Mouse (Mus musculus): ENCODE measurements around the gene Rapgef4.

Rapgef4 gene

GRCm38 (mm10) chr2:72077490-72078139 is 96.6 kb downstream of the Rapgef4 start:
- no peak for DNase-seq (ENCODE audit: low spot score)

- no peak for DNase-seq (ENCODE audit: low spot score)
Measured at GRCm38 (mm10) chr2:72078140-72078521, 97.1 kb downstream of the Rapgef4 start.

- DNase-seq (ENCODE audit: low spot score) = no peak
Measured at GRCm38 (mm10) chr2:72079110-72079509, 98.1 kb downstream of the Rapgef4 start.

DNA sequence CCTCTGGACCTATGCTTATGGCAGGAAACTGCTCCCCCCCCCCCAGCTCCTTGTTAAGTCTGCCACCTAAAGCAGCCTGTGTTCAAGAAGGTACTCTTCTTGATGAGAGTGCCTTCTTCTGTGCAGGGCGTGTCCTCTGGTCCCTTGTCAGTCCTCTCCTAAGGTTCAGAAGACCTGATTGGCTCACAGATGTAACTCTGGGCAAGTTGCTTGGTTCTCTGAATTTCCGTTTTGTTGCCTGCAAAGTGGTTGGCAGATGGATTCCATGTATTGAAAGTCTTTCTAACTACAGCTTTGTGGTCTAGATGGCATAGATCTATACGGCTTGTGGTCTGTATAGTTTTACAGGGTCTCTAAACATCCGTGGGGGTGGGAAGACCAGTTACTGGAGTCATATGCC is 101.8 kb downstream of the Rapgef4 start:
- DNase-seq (ENCODE audit: low spot score) = no peak

- no peak for DNase-seq (ENCODE audit: low spot score)
Measured at GRCm38 (mm10) chr2:72088886-72089285, 107.8 kb downstream of the Rapgef4 start.

DNA sequence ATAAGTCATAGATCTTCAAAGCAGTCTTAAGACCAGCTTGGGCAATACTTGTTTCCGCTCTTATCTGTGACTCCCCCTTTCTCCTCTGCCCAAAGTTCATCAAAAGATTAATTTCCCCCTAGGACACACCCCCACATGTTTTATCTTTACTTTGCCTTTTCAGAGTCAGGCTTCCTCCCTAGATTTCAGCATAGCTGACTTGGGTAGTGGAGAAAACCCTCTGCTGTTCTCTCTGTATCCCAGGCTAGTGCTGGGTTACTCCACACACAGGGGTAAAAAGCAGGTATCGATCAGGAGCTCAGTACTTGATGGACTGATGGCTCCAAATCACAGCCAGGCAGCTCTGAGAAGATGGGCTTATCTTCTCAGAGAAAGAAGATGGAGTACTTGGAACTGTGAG is 109.0 kb downstream of the Rapgef4 start:
- DNase-seq (ENCODE audit: low spot score) = no peak

DNA sequence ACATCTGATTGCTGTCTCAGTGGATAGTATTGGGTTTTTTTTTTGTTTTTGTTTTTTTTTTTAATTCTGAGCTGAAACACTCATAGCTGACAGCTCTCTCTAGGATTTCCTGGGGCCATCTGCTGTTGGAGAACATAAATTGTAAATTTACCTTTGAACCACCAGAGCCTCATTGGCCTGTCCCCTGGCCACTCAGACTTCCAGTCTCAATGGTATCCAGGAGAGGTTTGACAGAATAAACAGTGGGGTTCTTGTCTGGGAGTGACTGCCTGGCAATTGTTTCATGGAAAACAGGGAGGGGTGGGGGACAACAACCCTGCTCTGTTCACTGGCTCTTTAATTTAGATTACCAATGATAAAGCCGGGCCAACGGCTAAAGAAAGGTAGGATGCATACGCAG is 111.0 kb downstream of the Rapgef4 start:
- DNase-seq (ENCODE audit: low spot score) = no peak

DNA sequence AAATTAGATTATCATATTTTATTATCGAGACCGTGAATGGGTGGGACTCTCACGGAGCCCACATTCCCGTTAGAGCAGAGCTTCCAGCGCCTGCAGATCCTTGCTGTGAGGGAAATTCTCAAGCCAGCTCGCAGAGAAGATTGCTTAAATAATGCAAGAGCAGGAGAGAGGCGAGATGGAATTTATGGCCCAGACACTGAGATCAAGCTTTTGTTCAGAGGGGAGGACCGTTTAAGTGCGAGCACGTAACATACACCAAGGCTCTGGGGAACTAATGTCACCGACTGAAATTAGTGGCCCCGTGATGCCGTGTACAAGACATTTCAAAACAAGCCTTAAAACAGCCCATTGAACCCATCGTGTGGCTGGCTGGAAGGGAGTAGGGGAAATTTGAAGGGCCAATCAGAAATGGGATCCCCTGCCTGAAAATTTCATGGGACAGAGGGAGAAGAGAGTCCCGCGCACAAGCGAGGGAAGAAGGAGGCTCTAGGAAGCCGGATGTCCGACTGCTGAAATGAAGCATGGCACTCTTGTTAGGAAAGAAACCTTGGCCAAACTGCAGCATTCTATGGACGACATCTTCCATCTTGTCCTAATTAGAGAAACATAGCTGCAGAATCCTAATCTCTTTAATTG is 112.5 kb downstream of the Rapgef4 start:
- no peak for DNase-seq (ENCODE audit: low spot score)

- no peak for DNase-seq (ENCODE audit: low spot score)
Measured at GRCm38 (mm10) chr2:72094038-72094437, 113.0 kb downstream of the Rapgef4 start.

- no peak for DNase-seq (ENCODE audit: low spot score)
Measured at GRCm38 (mm10) chr2:72094446-72094845, 113.4 kb downstream of the Rapgef4 start.

GRCm38 (mm10) chr2:72095002-72095401 is 114.0 kb downstream of the Rapgef4 start:
- no peak for DNase-seq (ENCODE audit: low spot score)

GRCm38 (mm10) chr2:72096345-72096744 is 115.3 kb downstream of the Rapgef4 start:
- DNase-seq (ENCODE audit: low spot score) = no peak

DNA sequence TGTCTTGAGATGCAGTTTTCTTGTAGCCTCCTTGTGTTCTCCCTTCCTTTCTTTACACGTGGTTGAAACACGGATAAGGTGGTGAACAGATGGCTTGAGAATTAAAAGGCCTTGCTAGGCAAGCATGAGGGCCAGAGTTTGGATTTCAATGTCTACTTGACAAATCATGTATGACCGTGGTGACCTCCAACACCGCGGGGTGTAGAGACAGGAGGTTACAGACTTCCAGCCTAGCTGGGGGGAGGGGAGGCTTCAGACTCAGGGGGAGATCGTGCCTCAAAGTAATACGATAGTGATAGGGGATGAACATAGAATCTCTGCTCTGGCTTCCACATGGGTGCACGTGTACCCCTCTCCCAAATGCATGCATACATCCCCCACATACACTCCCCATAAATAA is 117.3 kb downstream of the Rapgef4 start:
- DNase-seq (ENCODE audit: low spot score) = no peak

GRCm38 (mm10) chr2:72104604-72105003 is 123.6 kb downstream of the Rapgef4 start:
- no peak for DNase-seq (ENCODE audit: low spot score)

- no peak for DNase-seq (ENCODE audit: low spot score)
Measured at GRCm38 (mm10) chr2:72107525-72108180, 126.6 kb downstream of the Rapgef4 start.

GRCm38 (mm10) chr2:72108448-72109312 is 127.6 kb downstream of the Rapgef4 start:
- DNase-seq (ENCODE audit: low spot score) = peak; percentile 49

DNA sequence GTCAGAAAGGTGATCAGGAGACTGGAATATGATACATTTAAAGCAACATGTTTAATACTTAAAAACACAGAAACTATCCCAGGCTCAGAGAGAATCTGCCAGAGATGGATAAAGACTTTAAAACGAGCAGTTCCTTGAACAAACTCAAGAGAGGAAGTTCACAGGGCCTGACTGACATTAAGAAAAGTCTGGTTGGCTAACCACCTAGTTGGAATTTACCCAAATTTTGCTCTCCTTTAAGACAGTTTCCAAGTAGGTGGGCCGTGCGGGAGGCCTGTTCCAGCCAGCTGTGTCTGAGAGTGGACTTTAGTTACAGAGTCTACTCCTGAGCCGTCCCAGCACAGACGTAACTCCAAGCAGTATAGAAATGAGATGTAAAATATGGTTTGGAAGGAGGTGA is 129.4 kb downstream of the Rapgef4 start:
- DNase-seq (ENCODE audit: low spot score) = no peak

DNA sequence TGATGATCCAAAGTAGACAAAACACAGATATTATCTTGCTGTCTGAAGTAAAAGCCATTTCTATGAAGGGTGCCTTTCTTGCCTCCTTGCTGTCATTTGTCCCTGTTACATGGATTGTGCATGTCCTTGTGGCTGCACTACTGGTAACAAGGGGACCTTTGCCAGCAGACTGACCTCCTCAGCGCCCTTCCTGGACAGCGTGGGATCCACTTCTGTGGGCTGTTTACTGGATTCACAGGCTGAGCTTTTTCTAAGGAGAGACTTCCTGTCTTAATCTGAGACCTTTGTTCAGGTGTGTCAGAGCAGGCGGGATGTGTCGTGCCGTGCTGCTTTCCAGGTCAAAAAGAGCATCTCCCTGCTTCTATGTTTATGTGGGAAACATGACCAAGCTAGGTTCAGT is 132.7 kb downstream of the Rapgef4 start:
- DNase-seq (ENCODE audit: low spot score) = no peak

DNA sequence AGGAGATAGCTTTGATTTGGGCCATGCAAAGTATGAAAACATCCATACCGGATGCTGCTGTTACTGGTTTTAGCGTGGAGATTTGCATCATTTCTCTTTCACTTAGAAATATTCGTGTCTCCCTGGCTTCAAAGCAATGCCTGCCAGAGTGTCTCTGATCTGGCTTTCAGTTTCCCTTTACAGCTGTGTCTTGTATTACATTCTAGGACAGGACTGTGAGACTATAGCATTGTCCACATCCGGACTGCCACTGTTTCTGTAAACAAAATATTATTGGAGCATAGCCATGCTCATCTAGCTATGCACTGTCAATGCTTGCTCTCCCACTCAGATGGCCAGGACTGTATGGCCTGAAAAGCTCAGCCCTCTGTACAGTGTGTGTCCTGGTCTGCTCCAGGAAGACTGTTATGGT is 133.1 kb downstream of the Rapgef4 start:
- no peak for DNase-seq (ENCODE audit: low spot score)

DNA sequence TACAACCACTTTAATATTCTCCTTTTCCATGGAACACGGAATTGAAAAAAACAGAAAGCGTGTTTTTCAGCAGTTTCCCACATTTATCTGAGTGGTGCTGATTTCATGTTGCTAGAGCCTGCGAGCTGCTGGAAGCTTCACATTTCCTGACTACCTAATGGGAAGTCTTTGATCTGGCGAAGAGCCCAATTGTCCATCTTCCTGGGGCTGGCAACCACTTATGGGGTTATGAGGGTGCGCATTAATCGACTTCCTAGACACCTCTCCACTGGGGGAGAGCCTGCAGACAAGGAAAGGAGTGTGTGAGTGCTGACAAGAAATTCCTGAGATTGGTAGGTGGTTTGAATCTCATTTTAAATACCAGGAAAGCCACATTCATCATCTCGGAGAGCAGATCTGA is 135.1 kb downstream of the Rapgef4 start:
- DNase-seq (ENCODE audit: low spot score) = no peak

GRCm38 (mm10) chr2:72116698-72117097 is 135.7 kb downstream of the Rapgef4 start:
- no peak for DNase-seq (ENCODE audit: low spot score)
